Mouse (Mus musculus): Measurements from ENCODE around the gene Timeless.

DNA sequence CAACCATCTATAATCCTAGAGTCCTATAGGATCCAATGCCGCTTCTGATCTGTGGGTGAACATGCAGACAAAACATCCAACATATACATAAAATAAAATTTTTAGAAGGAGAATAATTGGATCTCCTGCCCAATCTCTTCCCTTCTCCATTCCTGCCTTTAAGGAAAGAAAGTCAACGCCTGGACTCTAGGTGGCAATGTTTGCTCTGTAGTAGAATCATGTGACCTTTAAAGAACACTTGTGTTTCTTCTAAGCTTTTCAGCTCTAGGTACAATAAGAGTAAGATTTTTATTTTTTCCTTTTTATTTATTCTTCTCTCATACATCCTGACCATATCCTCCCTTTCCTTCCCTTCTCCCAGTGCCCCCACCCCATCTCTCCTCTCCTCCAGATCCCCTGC is 40.0 kb downstream of the Timeless start:
- TF ChIP-seq CTCF (IDR thresholded peaks at IDR 0.05; ENCODE audit: low read depth, low read length) = no peak
- no peak for TF ChIP-seq GATA1 (IDR thresholded peaks at IDR 0.05; ENCODE audit: borderline replicate concordance, low read length)
- TF ChIP-seq TAL1 (conservative IDR thresholded peaks at IDR 0.05; ENCODE audit: low read depth, low read length) = no peak
- TF ChIP-seq GATA2 (IDR thresholded peaks at IDR 0.05; ENCODE audit: borderline replicate concordance, low read depth, low read length) = no peak
- no peak for TF ChIP-seq POLR2AphosphoS5 (IDR thresholded peaks at IDR 0.05; ENCODE audit: insufficient replicate concordance, low read depth, low read length)
